Comparison of ENCODE assay signal across 8 mouse cellular contexts in the genomic region with DNA sequence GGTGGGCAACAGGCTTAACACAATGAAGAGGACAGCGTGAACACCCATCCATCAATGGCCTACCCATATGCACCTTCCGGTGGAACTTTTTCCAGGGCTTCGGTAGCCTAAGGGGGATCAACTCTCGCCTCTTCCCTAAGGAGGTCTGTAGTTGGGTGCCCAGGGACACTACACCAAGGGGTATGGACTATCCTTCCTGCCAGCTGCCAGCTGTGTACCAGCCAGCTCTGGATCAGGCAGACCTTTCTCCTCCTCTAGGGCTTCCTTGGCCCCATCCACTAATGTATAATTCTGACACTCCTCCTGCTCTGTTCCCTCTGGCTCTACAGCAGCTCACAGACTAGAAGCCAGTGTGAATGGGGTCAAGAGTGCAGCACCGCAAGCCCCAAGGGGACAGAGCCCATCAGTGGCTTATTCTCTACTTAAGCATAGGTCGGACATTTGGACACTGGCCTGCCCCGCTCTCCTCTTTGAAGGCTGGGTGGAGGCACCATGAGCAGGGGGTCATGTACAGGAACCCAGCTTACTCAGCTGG. TPM values are rescaled to one million over a fixed set of nuclear protein-coding genes. Genes with fewer than 3 reads are reported as not detected.
A peak's percentile ranks its signal among the peaks of the same experiment; 100 is the strongest.
DNase-seq lines count a peak whose midpoint lies in the region; ATAC-seq lines count a peak whose summit lies in the region.

No protein-coding gene starts in this region.

- peaks cover 15% of the 10 kb centered on the region for H3K4me1 ChIP-seq in neural tube, embryonic 11.5 days (ENCODE audit: control insufficient read depth, insufficient read depth, low read length)
- peaks cover 83% of the 10 kb centered on the region for H3K4me1 ChIP-seq in embryonic facial prominence, embryonic 15.5 days
- H3K4me1 ChIP-seq in limb, embryonic 13.5 days, result peaks cover 89% of the 10 kb centered on the region
- peaks cover 38% of the 10 kb centered on the region for H3K4me1 ChIP-seq in stomach, embryonic 16.5 days (ENCODE audit: control insufficient read depth, insufficient read depth, low read length)

- H3K9me3 ChIP-seq in neural tube, embryonic 11.5 days (ENCODE audit: control insufficient read depth, low read length), result no peaks in the 10 kb centered on the region
- H3K9me3 ChIP-seq in embryonic facial prominence, embryonic 15.5 days (replicated peaks), result no peaks in the 10 kb centered on the region
- no peaks in the 10 kb centered on the region for H3K9me3 ChIP-seq in limb, embryonic 13.5 days
- H3K9me3 ChIP-seq in stomach, embryonic 16.5 days (replicated peaks; ENCODE audit: control insufficient read depth, low read length), result no peaks in the 10 kb centered on the region

- H3K4me2 ChIP-seq in neural tube, embryonic 11.5 days (ENCODE audit: low read depth), result peak overlapping the region; percentile 52
- H3K4me2 ChIP-seq in embryonic facial prominence, embryonic 15.5 days (replicated peaks), result peak overlapping the region; percentile 70
- peak overlapping the region; percentile 99 for H3K4me2 ChIP-seq in limb, embryonic 13.5 days (replicated peaks)
- peak overlapping the region; percentile 75 for H3K4me2 ChIP-seq in stomach, embryonic 16.5 days (ENCODE audit: low read depth, low read length)

- H3K27me3 ChIP-seq in neural tube, embryonic 11.5 days (ENCODE audit: control insufficient read depth, insufficient read depth, low read length), result no peaks in the 10 kb centered on the region
- no peaks in the 10 kb centered on the region for H3K27me3 ChIP-seq in embryonic facial prominence, embryonic 15.5 days
- H3K27me3 ChIP-seq in limb, embryonic 13.5 days, result no peaks in the 10 kb centered on the region
- H3K27me3 ChIP-seq in stomach, embryonic 16.5 days (ENCODE audit: control insufficient read depth, insufficient read depth, low read length), result no peaks in the 10 kb centered on the region

- WGBS in neural tube, embryonic 11.5 days, result 77% methylated on average over 7 of the region's 7 CpGs
- WGBS in embryonic facial prominence, embryonic 15.5 days, result 33% methylated on average over 7 of the region's 7 CpGs
- 20% methylated on average over 7 of the region's 7 CpGs for WGBS in limb, embryonic 13.5 days
- 38% methylated on average over 7 of the region's 7 CpGs for WGBS in stomach, embryonic 16.5 days

- peak overlapping the region; percentile 35 for H3K9ac ChIP-seq in neural tube, embryonic 11.5 days (ENCODE audit: low read length)
- H3K9ac ChIP-seq in embryonic facial prominence, embryonic 15.5 days, result peak overlapping the region; percentile 53
- peak overlapping the region; percentile 89 for H3K9ac ChIP-seq in limb, embryonic 13.5 days
- H3K9ac ChIP-seq in stomach, embryonic 16.5 days (ENCODE audit: low read length), result peak overlapping the region; percentile 74

- DNase-seq in neural tube, embryonic 11.5 days (ENCODE audit: low spot score), result peak; percentile 22
- DNase-seq in neural tube, embryonic 10.5 days (ENCODE audit: extremely low spot score, low spot score), result no peak
- DNase-seq in right cerebral cortex, postnatal 25 days, result no peak
- no peak for DNase-seq in urinary bladder, adult 2 months (ENCODE audit: low spot score)

- peak overlapping the region; percentile 87 for H3K27ac ChIP-seq in neural tube, embryonic 11.5 days (ENCODE audit: low read depth, low read length)
- H3K27ac ChIP-seq in embryonic facial prominence, embryonic 15.5 days (replicated peaks), result peak overlapping the region; percentile 95
- peak overlapping the region; percentile 99 for H3K27ac ChIP-seq in limb, embryonic 13.5 days
- H3K27ac ChIP-seq in stomach, embryonic 16.5 days (ENCODE audit: low read length), result peak overlapping the region; percentile 98

- no peak for ATAC-seq in neural tube, embryonic 11.5 days (ENCODE audit: insufficient read depth, low FRiP score, low TSS enrichment)
- ATAC-seq in embryonic facial prominence, embryonic 15.5 days (ENCODE audit: insufficient number of reproducible peaks, low FRiP score, low TSS enrichment, low read depth), result no peak
- no peak for ATAC-seq in limb, embryonic 13.5 days (ENCODE audit: low FRiP score, low read depth)
- no peak for ATAC-seq in stomach, embryonic 16.5 days (ENCODE audit: insufficient read depth, low FRiP score)
- no peak for ATAC-seq in activated CD4-positive, CD25-positive, alpha-beta regulatory T cell, adult 4 months

- peaks cover 4% of the 10 kb centered on the region; the same call in 1 of the 2 replicates for H3K36me3 ChIP-seq in neural tube, embryonic 11.5 days (ENCODE audit: control insufficient read depth, insufficient read depth, low read length)
- H3K36me3 ChIP-seq in embryonic facial prominence, embryonic 15.5 days, result peaks cover 28% of the 10 kb centered on the region
- peaks cover 26% of the 10 kb centered on the region for H3K36me3 ChIP-seq in limb, embryonic 13.5 days
- peaks cover 9% of the 10 kb centered on the region for H3K36me3 ChIP-seq in stomach, embryonic 16.5 days (ENCODE audit: control insufficient read depth, insufficient read depth, low read length)

- peak overlapping the region; percentile 33 for H3K4me3 ChIP-seq in neural tube, embryonic 11.5 days (ENCODE audit: low read depth, low read length)
- H3K4me3 ChIP-seq in embryonic facial prominence, embryonic 15.5 days (replicated peaks), result peak overlapping the region; percentile 55
- peak overlapping the region; percentile 65 for H3K4me3 ChIP-seq in limb, embryonic 13.5 days
- H3K4me3 ChIP-seq in stomach, embryonic 16.5 days (replicated peaks; ENCODE audit: low read length), result peak overlapping the region; percentile 55

RNA-seq across cellular contexts. Expression of a gene that starts 1.0 kb away (rescaled TPM):
- polyA plus RNA-seq in neural tube, embryonic 11.5 days (2014; fragmentation: Nextera tagmentation; extraction: Ambion mirVana), result 59.7 and 69.8 TPM in 2 replicates
- polyA plus RNA-seq in embryonic facial prominence, embryonic 15.5 days (2015; fragmentation: Nextera tagmentation; extraction: Ambion mirVana), result 244 and 254 TPM in 2 replicates
- 279 and 281 TPM in 2 replicates for polyA plus RNA-seq in limb, embryonic 13.5 days (2015; fragmentation: Nextera tagmentation; extraction: Ambion mirVana)
- 245 and 257 TPM in 2 replicates for polyA plus RNA-seq in stomach, embryonic 16.5 days (2015; fragmentation: Nextera tagmentation; extraction: Ambion mirVana)
- 59.2 and 104 TPM in 2 replicates for polyA plus RNA-seq in urinary bladder, adult 2 months (2012; rRNA removed)
- under 1 TPM; 0.33 to 0.42 TPM for polyA plus RNA-seq in activated CD4-positive, CD25-positive, alpha-beta regulatory T cell, adult 4 months (2017; shearing (Covaris generic))

RNA-seq across cellular contexts. Expression of a gene that starts 6.6 kb away (rescaled TPM):
- polyA plus RNA-seq in neural tube, embryonic 11.5 days (2014; fragmentation: Nextera tagmentation; extraction: Ambion mirVana), result 354 and 368 TPM in 2 replicates
- 482 and 502 TPM in 2 replicates for polyA plus RNA-seq in embryonic facial prominence, embryonic 15.5 days (2015; fragmentation: Nextera tagmentation; extraction: Ambion mirVana)
- 408 and 424 TPM in 2 replicates for polyA plus RNA-seq in limb, embryonic 13.5 days (2015; fragmentation: Nextera tagmentation; extraction: Ambion mirVana)
- 434 and 465 TPM in 2 replicates for polyA plus RNA-seq in stomach, embryonic 16.5 days (2015; fragmentation: Nextera tagmentation; extraction: Ambion mirVana)
- 268 and 335 TPM in 2 replicates for polyA plus RNA-seq in urinary bladder, adult 2 months (2012; rRNA removed)
- 100 to 1,000 TPM; 277 to 289 TPM for polyA plus RNA-seq in activated CD4-positive, CD25-positive, alpha-beta regulatory T cell, adult 4 months (2017; shearing (Covaris generic))

RNA-seq across cellular contexts. Expression of a gene that starts 7.1 kb away (rescaled TPM):
- polyA plus RNA-seq in neural tube, embryonic 11.5 days (2014; fragmentation: Nextera tagmentation; extraction: Ambion mirVana), result 7.9 and 9.6 TPM in 2 replicates
- polyA plus RNA-seq in embryonic facial prominence, embryonic 15.5 days (2015; fragmentation: Nextera tagmentation; extraction: Ambion mirVana), result 23.8 and 25.6 TPM in 2 replicates
- polyA plus RNA-seq in limb, embryonic 13.5 days (2015; fragmentation: Nextera tagmentation; extraction: Ambion mirVana), result 20.0 and 22.6 TPM in 2 replicates
- polyA plus RNA-seq in stomach, embryonic 16.5 days (2015; fragmentation: Nextera tagmentation; extraction: Ambion mirVana), result 28.8 and 31.8 TPM in 2 replicates
- 38.4 and 38.9 TPM in 2 replicates for polyA plus RNA-seq in urinary bladder, adult 2 months (2012; rRNA removed)
- polyA plus RNA-seq in activated CD4-positive, CD25-positive, alpha-beta regulatory T cell, adult 4 months (2017; shearing (Covaris generic)), result 10 to 100 TPM; 11.9 to 20.6 TPM

RNA-seq across cellular contexts. Expression of a gene that starts 25.7 kb away (rescaled TPM):
- polyA plus RNA-seq in neural tube, embryonic 11.5 days (2014; fragmentation: Nextera tagmentation; extraction: Ambion mirVana), result 23.2 and 25.3 TPM in 2 replicates
- polyA plus RNA-seq in embryonic facial prominence, embryonic 15.5 days (2015; fragmentation: Nextera tagmentation; extraction: Ambion mirVana), result 22.1 and 28.7 TPM in 2 replicates
- polyA plus RNA-seq in limb, embryonic 13.5 days (2015; fragmentation: Nextera tagmentation; extraction: Ambion mirVana), result 32.5 and 34.0 TPM in 2 replicates
- polyA plus RNA-seq in stomach, embryonic 16.5 days (2015; fragmentation: Nextera tagmentation; extraction: Ambion mirVana), result 16.7 and 18.4 TPM in 2 replicates
- polyA plus RNA-seq in urinary bladder, adult 2 months (2012; rRNA removed), result 16.5 and 16.6 TPM in 2 replicates
- 1 to 10 TPM; 4.6 to 6.5 TPM for polyA plus RNA-seq in activated CD4-positive, CD25-positive, alpha-beta regulatory T cell, adult 4 months (2017; shearing (Covaris generic))

RNA-seq across cellular contexts. Expression of a gene that starts 31.2 kb away (rescaled TPM):
- 8.6 and 9.1 TPM in 2 replicates for polyA plus RNA-seq in neural tube, embryonic 11.5 days (2014; fragmentation: Nextera tagmentation; extraction: Ambion mirVana)
- 32.1 and 34.0 TPM in 2 replicates for polyA plus RNA-seq in embryonic facial prominence, embryonic 15.5 days (2015; fragmentation: Nextera tagmentation; extraction: Ambion mirVana)
- 7.6 and 8.7 TPM in 2 replicates for polyA plus RNA-seq in limb, embryonic 13.5 days (2015; fragmentation: Nextera tagmentation; extraction: Ambion mirVana)
- polyA plus RNA-seq in stomach, embryonic 16.5 days (2015; fragmentation: Nextera tagmentation; extraction: Ambion mirVana), result 12.3 and 14.3 TPM in 2 replicates
- polyA plus RNA-seq in urinary bladder, adult 2 months (2012; rRNA removed), result 14.0 and 15.0 TPM in 2 replicates
- under 1 TPM in 1 of 2 experiments, not detected in 1; 0.50 TPM for polyA plus RNA-seq in activated CD4-positive, CD25-positive, alpha-beta regulatory T cell, adult 4 months (2017; shearing (Covaris generic))

Comparison
In these comparisons a context has a peak if more than half of its experiments do, and no peak if none do; other contexts are left out.
1. H3K9ac ChIP-seq: peak in every context shown above with its lines; median percentile 89 in limb, embryonic 13.5 days; 74 in stomach, embryonic 16.5 days; 53 in embryonic facial prominence, embryonic 15.5 days; 35 in neural tube, embryonic 11.5 days.
2. RNA of a gene that starts 1.0 kb away (polyA plus RNA-seq): 279 to 281 TPM in limb, embryonic 13.5 days, 245 to 257 TPM in stomach, embryonic 16.5 days, 244 to 254 TPM in embryonic facial prominence, embryonic 15.5 days, 59.7 to 69.8 TPM in neural tube, embryonic 11.5 days and 59.2 to 104 TPM in urinary bladder, adult 2 months; 0.33 to 0.42 TPM in activated CD4-positive, CD25-positive, alpha-beta regulatory T cell, adult 4 months; every median in the first group is over 10 times any median in the second.
3. Peak in every context shown above with its lines, with median percentiles within 50 percentile points of each other: H3K27ac ChIP-seq, H3K4me2 ChIP-seq and H3K4me3 ChIP-seq.